Mouse (Mus musculus) retina, postnatal 7 days (tissue): ENCODE results near the gene Aox1.

Experiments
- DNase-seq: peaks from one replicate; pipeline ENCODE4 v3.0.0-alpha.2; 2012; ENCODE audit warnings: low read depth, low spot score

Gene Aox1

GRCm38 (mm10) chr1:58065151-58065550, 35.4 kb downstream of the Aox1 start:
- DNase-seq, result no peak

- no peak for DNase-seq
Measured at GRCm38 (mm10) chr1:58065606-58066005, 35.9 kb downstream of the Aox1 start.

- DNase-seq, result no peak
Measured at GRCm38 (mm10) chr1:58069181-58069580, 39.5 kb downstream of the Aox1 start.

- DNase-seq, result no peak
Measured at GRCm38 (mm10) chr1:58070091-58070490, 40.4 kb downstream of the Aox1 start.

- DNase-seq, result no peak
Measured at GRCm38 (mm10) chr1:58071006-58071405, 41.3 kb downstream of the Aox1 start.

GRCm38 (mm10) chr1:58071509-58071908, 41.8 kb downstream of the Aox1 start:
- no peak for DNase-seq

- DNase-seq, result no peak
Measured at GRCm38 (mm10) chr1:58072416-58072815, 42.7 kb downstream of the Aox1 start.

- DNase-seq, result no peak
Measured at GRCm38 (mm10) chr1:58072991-58073730, 43.4 kb downstream of the Aox1 start.

- DNase-seq, result no peak
Measured at GRCm38 (mm10) chr1:58074266-58074665, 44.5 kb downstream of the Aox1 start.

- DNase-seq, result no peak
Measured at GRCm38 (mm10) chr1:58077882-58078281, 48.2 kb downstream of the Aox1 start.

- DNase-seq, result no peak
Measured at GRCm38 (mm10) chr1:58078390-58078789, 48.7 kb downstream of the Aox1 start.

- no peak for DNase-seq
Measured at GRCm38 (mm10) chr1:58079689-58080088, 50.0 kb downstream of the Aox1 start.

- no peak for DNase-seq
Measured at GRCm38 (mm10) chr1:58080446-58080845, 50.7 kb downstream of the Aox1 start.

GRCm38 (mm10) chr1:58081356-58081755, 51.6 kb downstream of the Aox1 start:
- DNase-seq, result no peak

GRCm38 (mm10) chr1:58089316-58089715, 59.6 kb downstream of the Aox1 start:
- no peak for DNase-seq

GRCm38 (mm10) chr1:58090191-58090590, 60.5 kb downstream of the Aox1 start:
- DNase-seq, result no peak

GRCm38 (mm10) chr1:58091213-58091612, 61.5 kb downstream of the Aox1 start:
- DNase-seq, result no peak

GRCm38 (mm10) chr1:58091992-58092560, 62.3 kb downstream of the Aox1 start:
- no peak for DNase-seq

GRCm38 (mm10) chr1:58097338-58097737, 67.6 kb downstream of the Aox1 start:
- DNase-seq, result no peak

GRCm38 (mm10) chr1:58099119-58099518, 69.4 kb downstream of the Aox1 start:
- DNase-seq, result no peak

GRCm38 (mm10) chr1:58101531-58102146, 71.9 kb downstream of the Aox1 start:
- DNase-seq, result no peak

- DNase-seq, result no peak
Measured at GRCm38 (mm10) chr1:58102494-58102893, 72.8 kb downstream of the Aox1 start.

- DNase-seq, result no peak
Measured at GRCm38 (mm10) chr1:58105685-58106084, 76.0 kb downstream of the Aox1 start.
